Mouse (Mus musculus) adrenal gland (tissue): Measurements from ENCODE around the gene Pgbd5.

Source experiments
- intact Hi-C: fragments of 180-260 bp; cut with DNase I; formaldehyde crosslinking; loops from one replicate; pipeline ENCODE4 v1.15.1; 2025
- long read RNA-seq, 2 experiments: library from polyadenylated mRNA; unstranded; transcript quantifications; one replicate each; pipeline ENCODE4 v2.0.0; 2020; ENCODE audit warnings: borderline replicate concordance in 1 of 2; ENCODE audit not compliant: insufficient replicate concordance in 1 of 2

Gene Pgbd5
- long read RNA-seq, experiment 1: 0 reads
- long read RNA-seq, experiment 2, partial matches to known transcripts: 0 of 1 reads
- long read RNA-seq, experiment 2, other reads (novel, unspliced or antisense): 0 of 1 reads

- intact Hi-C loops: no loop called here
Observed at GRCm38 (mm10) chr8:124439558-124439957, at the start of gene Pgbd5. TSS of gene Pgbd5 (minus strand) at chr8:124439658.

- intact Hi-C loops: no loop called here
Observed at GRCm38 (mm10) chr8:124483356-124484115, 44.1 kb upstream of the Pgbd5 start.

GRCm38 (mm10) chr8:124482790-124483189, 43.3 kb upstream of the Pgbd5 start:
- intact Hi-C loops: no loop called here

DNA sequence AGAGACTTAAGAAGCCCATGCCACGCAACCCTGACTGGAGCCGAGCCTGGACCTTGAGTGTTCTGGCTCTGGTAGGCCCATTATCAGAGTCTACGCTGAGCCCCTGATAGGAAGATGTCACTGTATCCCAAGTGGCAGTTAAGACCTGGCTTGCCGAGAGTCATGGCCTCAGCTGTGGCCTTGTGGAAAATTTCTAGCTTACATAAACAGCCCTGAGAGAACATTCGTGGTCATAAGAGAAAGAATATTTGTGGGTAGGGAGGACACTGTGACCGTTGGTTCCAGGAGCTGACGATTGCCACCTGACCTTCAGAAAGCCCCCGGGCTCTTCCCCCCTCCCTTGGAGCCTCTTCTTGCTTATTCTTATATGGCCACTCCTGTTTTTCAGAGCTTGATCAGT, 40.9 kb upstream of the Pgbd5 start:
- intact Hi-C loops: no loop called here

DNA sequence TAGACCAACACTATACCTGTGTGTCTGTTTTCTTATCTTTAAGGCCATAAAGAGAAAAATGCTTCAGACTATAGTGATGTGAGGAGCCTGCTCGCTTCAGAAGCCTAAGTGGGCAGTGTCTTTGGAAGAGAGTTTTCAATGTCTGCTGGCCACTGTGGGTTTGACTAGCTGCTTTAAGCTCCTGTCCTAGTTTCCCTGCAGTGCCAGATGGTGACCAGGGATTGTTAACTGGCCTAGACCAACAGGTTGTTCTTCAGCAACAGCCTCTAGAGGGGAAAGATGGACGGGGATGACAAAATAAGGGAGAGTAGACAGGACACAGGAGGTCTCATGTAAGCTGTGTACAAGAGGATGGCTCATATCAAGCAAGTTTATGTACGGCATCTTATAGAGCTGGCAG, 39.8 kb upstream of the Pgbd5 start:
- intact Hi-C loops: no loop called here

DNA sequence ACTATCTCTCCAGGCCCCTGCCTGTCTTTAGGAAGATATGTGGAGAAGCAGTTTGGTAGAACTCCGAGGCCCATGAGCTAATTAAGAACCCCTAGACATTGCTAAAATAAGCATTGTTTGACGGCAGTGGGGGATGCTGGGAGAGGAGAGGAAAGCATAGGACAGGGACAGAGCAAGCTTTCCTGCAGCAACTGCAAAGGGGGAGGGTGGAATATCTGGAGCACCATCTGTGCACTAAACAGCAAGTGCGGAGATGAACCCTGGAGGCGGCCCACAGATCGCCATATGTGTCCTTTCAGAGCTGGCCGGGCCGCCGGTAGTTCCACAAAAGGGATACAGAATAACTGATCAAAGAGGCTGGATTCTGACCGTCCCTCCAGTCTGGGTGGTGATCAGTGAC, 37.2 kb upstream of the Pgbd5 start:
- intact Hi-C loops: no loop called here

DNA sequence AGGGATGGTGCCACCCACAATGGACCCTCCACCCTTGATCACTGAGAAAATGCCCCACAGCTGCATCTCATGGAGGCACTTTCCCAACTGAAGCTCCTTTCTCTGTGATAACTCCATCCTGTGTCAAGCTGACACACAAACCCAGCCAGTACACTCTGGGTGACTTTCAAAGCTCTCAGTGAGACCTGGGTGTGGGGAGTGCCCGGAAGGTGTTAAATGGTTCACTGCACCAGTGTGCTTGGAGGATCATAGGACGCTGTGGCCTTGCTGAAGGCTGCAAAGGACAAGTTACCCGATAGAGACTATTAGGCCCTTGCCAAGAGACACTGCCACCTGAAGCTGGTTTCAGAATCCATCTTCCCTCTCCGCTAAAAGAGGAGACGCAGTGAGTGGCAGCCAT, 36.2 kb upstream of the Pgbd5 start:
- intact Hi-C loops: no loop called here

DNA sequence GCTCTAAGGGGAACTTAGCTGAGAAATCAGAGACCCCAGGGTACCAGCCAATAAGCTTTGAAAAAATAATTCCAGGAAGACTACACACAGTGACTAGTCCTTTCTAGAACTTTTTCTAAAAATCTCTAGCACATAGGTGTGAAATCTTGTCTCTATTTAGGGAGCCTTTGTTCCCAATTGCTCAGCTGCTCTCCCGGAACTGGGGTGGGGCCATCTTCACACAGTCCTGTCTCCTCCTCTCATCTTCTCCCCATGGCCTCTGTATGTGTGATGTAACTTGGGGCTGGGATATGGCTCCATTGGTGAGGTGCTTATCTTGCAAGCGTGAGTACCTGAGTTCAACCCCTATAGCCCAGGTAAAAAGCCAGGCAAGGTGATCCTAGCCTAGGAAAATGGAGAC, 25.2 kb upstream of the Pgbd5 start:
- intact Hi-C loops: no loop called here

GRCm38 (mm10) chr8:124463111-124463510, 23.7 kb upstream of the Pgbd5 start:
- intact Hi-C loops: no loop called here

GRCm38 (mm10) chr8:124462192-124462591, 22.7 kb upstream of the Pgbd5 start:
- intact Hi-C loops: no loop called here

- intact Hi-C loops: no loop called here
Observed at GRCm38 (mm10) chr8:124461103-124461502, 21.6 kb upstream of the Pgbd5 start.

GRCm38 (mm10) chr8:124460660-124461059, 21.2 kb upstream of the Pgbd5 start:
- intact Hi-C loops: no loop called here

GRCm38 (mm10) chr8:124459627-124460026, 20.2 kb upstream of the Pgbd5 start:
- intact Hi-C loops: no loop called here

- intact Hi-C loops: no loop called here
Observed at GRCm38 (mm10) chr8:124455359-124455758, 15.9 kb upstream of the Pgbd5 start.

GRCm38 (mm10) chr8:124450192-124450895, 10.9 kb upstream of the Pgbd5 start:
- intact Hi-C loops: no loop called here

DNA sequence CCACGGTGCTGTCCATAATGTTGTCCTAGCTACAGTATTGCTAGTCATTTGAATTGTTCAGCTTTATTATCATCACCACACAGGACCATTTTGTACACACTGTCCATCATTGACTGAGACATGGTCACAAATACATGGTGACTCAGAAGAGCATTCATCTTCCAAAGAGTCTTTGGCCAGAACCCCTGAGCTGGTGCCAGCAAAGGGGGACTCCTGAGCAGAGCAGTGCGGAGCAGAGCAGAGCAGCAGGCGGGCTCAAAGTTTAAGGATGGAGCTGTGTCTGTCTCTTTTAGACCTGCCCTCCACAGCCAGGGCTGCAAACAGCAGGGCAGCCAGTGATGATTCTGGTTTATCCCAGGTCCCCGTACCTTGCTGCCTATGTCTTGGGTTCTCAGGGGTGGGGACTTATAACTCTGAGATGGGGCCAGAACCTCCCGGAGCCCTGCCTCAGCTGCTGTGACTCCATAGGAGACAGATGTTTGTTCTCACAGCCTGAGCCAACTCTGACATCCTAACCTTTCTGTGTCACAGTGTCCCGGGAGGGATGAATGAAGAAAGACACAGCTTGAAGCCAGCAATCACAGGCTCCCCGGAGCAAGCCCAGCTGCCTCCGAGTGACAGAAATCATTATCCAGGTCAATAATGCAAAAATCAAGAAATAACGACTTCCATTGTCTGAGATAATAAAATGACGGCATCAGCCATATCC, 9.7 kb upstream of the Pgbd5 start:
- intact Hi-C loops: no loop called here

- intact Hi-C loops: no loop called here
Observed at GRCm38 (mm10) chr8:124436741-124437140, 2.7 kb downstream of the Pgbd5 start.

GRCm38 (mm10) chr8:124435707-124436243, 3.7 kb downstream of the Pgbd5 start:
- intact Hi-C loops: no loop called here

DNA sequence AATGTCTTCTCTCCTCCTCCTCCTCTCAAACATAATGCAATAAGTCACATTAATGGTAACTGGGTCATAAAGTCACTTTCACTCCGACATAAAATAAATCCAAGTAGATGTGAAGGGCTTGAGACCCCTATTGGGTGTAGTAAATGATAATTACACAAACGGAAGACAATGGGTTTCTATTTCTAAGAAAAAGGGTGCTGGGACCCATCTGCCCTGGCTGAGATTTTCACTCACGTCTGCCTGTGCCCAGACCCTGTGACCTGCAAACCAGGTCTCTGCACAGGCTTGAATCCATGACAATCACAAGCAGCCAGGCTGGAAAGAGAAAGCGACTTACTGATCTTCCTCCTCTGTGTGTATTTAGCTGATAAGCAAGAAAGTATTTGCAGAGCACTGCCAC, 4.3 kb downstream of the Pgbd5 start:
- intact Hi-C loops: no loop called here

DNA sequence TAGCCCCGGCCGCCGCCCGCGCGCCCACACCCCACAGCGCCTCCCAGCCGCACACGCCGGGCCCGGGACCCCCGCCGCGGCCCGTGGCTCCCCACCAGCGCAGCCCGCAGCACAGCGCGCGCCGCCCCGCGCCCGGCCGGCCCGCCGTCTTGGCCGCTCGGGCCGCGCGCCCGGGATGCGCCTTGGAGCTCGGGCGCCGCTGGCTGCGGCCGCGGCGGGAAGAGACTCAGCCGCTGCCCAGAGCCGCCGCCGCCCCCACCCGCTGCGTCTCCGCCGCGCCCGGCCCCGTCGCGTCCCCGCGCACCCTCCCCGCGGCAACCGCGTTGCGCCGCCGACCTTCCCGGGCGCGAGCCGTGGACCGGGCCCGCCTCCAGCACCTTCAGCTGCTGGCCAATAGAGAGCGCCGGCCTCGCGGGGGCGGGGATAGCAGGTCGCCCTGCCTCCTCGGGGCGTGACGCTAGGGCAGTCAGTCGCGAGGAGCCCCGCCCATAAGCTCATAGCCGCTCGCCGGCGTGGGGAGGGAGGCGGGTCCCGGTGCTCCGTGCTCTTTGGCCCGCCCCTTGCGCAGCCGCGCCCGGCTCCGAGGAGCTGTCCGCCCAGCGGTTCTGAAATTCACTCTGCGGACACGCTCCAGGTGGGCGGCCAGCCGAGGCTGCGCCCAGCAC, 5.2 kb downstream of the Pgbd5 start:
- intact Hi-C loops: no loop called here

DNA sequence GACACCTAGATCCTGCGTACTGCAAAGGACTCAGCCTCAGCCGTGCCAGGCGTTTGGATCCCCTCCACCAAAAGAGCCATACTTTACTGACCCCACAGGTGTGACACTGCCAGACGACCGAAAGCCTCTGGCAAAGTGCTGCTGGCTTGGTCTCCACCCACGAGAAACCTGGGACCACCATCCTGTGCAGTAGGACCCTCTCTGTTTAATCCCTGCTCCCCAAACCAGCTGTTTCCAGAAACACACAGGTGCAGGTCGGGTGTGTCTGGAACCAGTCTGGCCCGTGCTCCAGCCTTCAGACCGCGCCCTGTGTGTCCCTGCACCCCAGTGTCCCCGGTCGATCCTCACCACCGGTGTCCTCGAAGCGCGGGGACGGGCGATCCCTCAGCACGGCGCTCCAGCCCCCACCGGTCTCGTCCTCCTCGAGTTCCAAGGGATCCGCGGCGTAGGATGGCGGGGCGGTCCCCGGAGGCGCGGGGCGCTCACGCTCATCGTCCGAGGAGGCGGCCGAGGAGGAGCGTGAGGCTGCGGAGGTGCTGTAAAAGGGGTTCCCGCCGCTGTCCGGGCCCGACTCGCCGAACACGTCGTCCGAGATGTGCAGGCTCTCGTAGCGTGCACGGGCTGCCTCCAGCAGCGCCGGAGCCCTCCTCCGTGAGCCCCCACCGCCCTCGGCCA, 5.9 kb downstream of the Pgbd5 start:
- intact Hi-C loops: no loop called here
